Mouse (Mus musculus) heart, adult 2 months (tissue): ENCODE data around the gene Oprm1.

Experiments
- CTCF ChIP-seq: fragments of 200-600 bp; IDR thresholded peaks from 2 replicates; pipeline ENCODE4 v1.8.1; 2022; ENCODE audit warnings: antibody characterized with exemption, mild to moderate bottlenecking, moderate library complexity
- EP300 ChIP-seq: fragments of 200-500 bp; IDR thresholded peaks from 2 replicates; pipeline ENCODE4 v1.6.1; 2011; ENCODE audit warnings: low read depth, low read length, control low read depth; ENCODE audit not compliant: insufficient read depth
- POLR2A ChIP-seq: fragments of 200-500 bp; IDR thresholded peaks from 2 replicates; pipeline ENCODE4 v1.6.1; 2011; ENCODE audit warnings: mild to moderate bottlenecking, low read depth, low read length, control low read depth; ENCODE audit not compliant: insufficient read depth

- TF ChIP-seq POLR2A (no peak), CTCF (no peak), EP300 (no peak)
Measured at GRCm38 (mm10) chr10:7035547-7035946, 277.2 kb downstream of the Oprm1 start.
